9 mouse cellular contexts compared by ENCODE assay signal in the genomic region with DNA sequence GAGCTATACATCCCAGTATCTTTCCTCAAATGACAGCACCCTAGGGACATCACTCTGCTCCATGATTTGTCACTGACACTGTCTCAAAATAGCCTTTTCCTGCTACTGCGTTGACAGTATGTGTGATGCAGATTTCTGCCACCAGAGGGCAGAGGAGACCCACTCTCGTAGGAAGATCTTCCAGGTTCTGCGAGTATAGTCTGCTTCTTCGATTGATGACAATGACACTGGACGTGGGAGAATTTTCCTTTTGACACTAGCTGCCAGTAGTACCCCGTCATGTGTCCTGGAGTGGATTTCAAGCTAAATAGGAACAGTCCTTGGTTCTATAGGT. TPM values are rescaled to one million over a fixed set of nuclear protein-coding genes. Genes with fewer than 3 reads are reported as not detected.
DNase-seq lines count a peak whose midpoint lies in the region; ATAC-seq and TF ChIP-seq lines count a peak whose summit lies in the region.
"Had no signal": no experiment of that assay in that cellular context is flagged by ENCODE, and none has a peak within 500 bp of the region (broad histone marks: within the 10 kb centered on the region; RNA-seq: fewer than 3 reads in every experiment).

No protein-coding gene starts in this region.

- no peaks in the 10 kb centered on the region for H3K27me3 ChIP-seq in midbrain, embryonic 10.5 days (ENCODE audit: low read depth, poor library complexity, severe bottlenecking)
- H3K27me3 ChIP-seq in splenic B cell, adult 2 months (ENCODE audit: control insufficient read depth, insufficient read depth, low read length, poor library complexity, severe bottlenecking): no peaks in the 10 kb centered on the region
- H3K27me3 ChIP-seq: embryonic facial prominence, embryonic 15.5 days had no signal

- peak overlapping the region; percentile 68 for H3K27ac ChIP-seq in left cerebral cortex, adult 2 months
- no peak overlapping the region for H3K27ac ChIP-seq in midbrain, embryonic 10.5 days (replicated peaks)
- H3K27ac ChIP-seq: embryonic facial prominence, embryonic 15.5 days had no signal

- no peaks in the 10 kb centered on the region for H3K4me1 ChIP-seq in midbrain, embryonic 10.5 days
- H3K4me1 ChIP-seq: embryonic facial prominence, embryonic 15.5 days had no signal

- H3K9me3 ChIP-seq in midbrain, embryonic 10.5 days (replicated peaks): no peaks in the 10 kb centered on the region
- H3K9me3 ChIP-seq: embryonic facial prominence, embryonic 15.5 days had no signal

- ATAC-seq in frontal cortex, adult (ENCODE audit: low TSS enrichment): peak; percentile 96
- peak; percentile 48 for ATAC-seq in inflammation-experienced regulatory T-cells, adult 6 months

- H3K36me3 ChIP-seq in midbrain, embryonic 10.5 days: no peaks in the 10 kb centered on the region
- H3K36me3 ChIP-seq in splenic B cell, adult 2 months (ENCODE audit: control insufficient read depth, insufficient read depth, low read length, poor library complexity, severe bottlenecking): no peaks in the 10 kb centered on the region
- H3K36me3 ChIP-seq: embryonic facial prominence, embryonic 15.5 days had no signal

- peak; percentile 14 to 64 for DNase-seq in spleen, postnatal 10 days (ENCODE audit: low spot score in 2 of 2)
- no peak for DNase-seq in spleen, postnatal 36 days (ENCODE audit: low spot score in 2 of 2)
- peak; percentile 63 for DNase-seq in cerebellum, adult 8-10 months
- DNase-seq in left cerebral cortex, adult 2 months (ENCODE audit: extremely low spot score in 1 of 2, low spot score in 2 of 2): peak; percentile 73 to 81
- peak; percentile 74 for DNase-seq in midbrain, embryonic 10.5 days (ENCODE audit: low spot score)
- DNase-seq in splenic B cell, adult 2 months (ENCODE audit: low read depth, low spot score): peak; percentile 47

- WGBS in midbrain, embryonic 10.5 days: 21% methylated on average over 6 of the region's 6 CpGs

- TF ChIP-seq CTCF in left cerebral cortex, adult 2 months (IDR thresholded peaks at IDR 0.05): peak; percentile 90

- intact Hi-C loops in left cerebral cortex, adult 2 months (cut with DNase I): loop anchor here (2.0 to 5.0 kb wide), 4 partner anchors 219 to 601 kb away; a partner anchor contains a TSS

- H3K4me3 ChIP-seq in left cerebral cortex, adult 2 months: no peak overlapping the region
- no peak overlapping the region for H3K4me3 ChIP-seq in midbrain, embryonic 10.5 days
- H3K4me3 ChIP-seq: embryonic facial prominence, embryonic 15.5 days had no signal

RNA-seq across cellular contexts. Expression of a gene that starts 31.9 kb away (rescaled TPM):
- polyA plus RNA-seq in inflammation-experienced regulatory T-cells, adult 6 months (2017; shearing (Covaris generic)): 1 to 10 TPM; 1.5 to 2.2 (median 1.5) TPM
- total RNA-seq in left cerebral cortex, adult 2 months (2021): 10 to 100 TPM; 35.7 to 44.6 TPM
- polyA plus RNA-seq in midbrain, embryonic 10.5 days (2016; fragmentation: Nextera tagmentation; extraction: Ambion mirVana): 80.1 and 80.7 TPM in 2 replicates

RNA-seq across cellular contexts. Expression of a gene that starts 55.5 kb away (rescaled TPM):
- not detected for polyA plus RNA-seq in inflammation-experienced regulatory T-cells, adult 6 months (2017; shearing (Covaris generic))
- total RNA-seq in left cerebral cortex, adult 2 months (2021): 1 to 10 TPM in 1 of 2 experiments, under 1 TPM in 1; 0.58 to 1.7 TPM
- polyA plus RNA-seq in midbrain, embryonic 10.5 days (2016; fragmentation: Nextera tagmentation; extraction: Ambion mirVana): 0.10 and 0.47 TPM in 2 replicates

Comparison
In these comparisons a context has a peak if more than half of its experiments do, and no peak if none do; other contexts are left out.
1. DNase-seq: peak in spleen, postnatal 10 days (2 of 2), cerebellum, adult 8-10 months (single experiment), left cerebral cortex, adult 2 months (2 of 2), midbrain, embryonic 10.5 days (single experiment) and splenic B cell, adult 2 months (single experiment); none in spleen, postnatal 36 days (0 of 2).
2. RNA of a gene that starts 31.9 kb away (polyA plus RNA-seq): 80.1 to 80.7 TPM in midbrain, embryonic 10.5 days; 1.5 to 2.2 TPM in inflammation-experienced regulatory T-cells, adult 6 months; every median in the first group is over 10 times any median in the second.